Comparison of ENCODE assay signal across 18 mouse cellular contexts in the genomic region with DNA sequence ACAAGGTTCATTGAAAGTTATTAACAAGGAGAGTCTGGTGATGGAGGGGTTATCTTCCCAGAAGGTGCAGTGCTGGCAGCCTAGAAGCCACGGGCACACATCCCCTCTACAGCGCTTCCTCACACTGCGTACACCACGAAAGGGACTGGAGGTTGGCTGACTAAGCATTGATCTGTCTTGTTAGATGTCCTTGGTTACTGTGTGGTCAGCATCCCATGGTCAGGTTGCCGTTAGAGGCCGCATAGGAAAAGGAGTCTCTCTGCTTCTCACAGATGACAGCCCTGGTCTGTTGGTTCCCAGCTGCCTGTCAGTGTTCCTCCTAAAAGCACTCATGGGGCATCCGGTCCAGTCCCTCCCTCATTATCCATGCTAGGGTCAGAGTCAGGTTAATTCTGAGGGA. TPM values are rescaled to one million over a fixed set of nuclear protein-coding genes. Genes with fewer than 3 reads are reported as not detected.
"Had no signal": no experiment of that assay in that cellular context is flagged by ENCODE, and none has a peak within 500 bp of the region (broad histone marks: within the 10 kb centered on the region; RNA-seq: fewer than 3 reads in every experiment).

No protein-coding gene starts in this region.

- H3K4me1 ChIP-seq: limb, embryonic 13.5 days; neural tube, embryonic 15.5 days had no signal

- H3K9ac ChIP-seq: limb, embryonic 13.5 days; liver, embryonic 14.5 days; neural tube, embryonic 15.5 days had no signal

- H3K4me3 ChIP-seq: limb, embryonic 13.5 days; midbrain, embryonic 10.5 days; myocyte; neural tube, embryonic 15.5 days had no signal

- H3K9me3 ChIP-seq: midbrain, embryonic 10.5 days; neural tube, embryonic 15.5 days had no signal

- H3K36me3 ChIP-seq: neural tube, embryonic 15.5 days had no signal

- DNase-seq: kidney, adult 8-10 months; layer of hippocampus, adult 9-11 months; layer of hippocampus, postnatal 36 days; lung, adult 18-20 months; midbrain, embryonic 14.5 days; thymus, adult 2 months; thymus, postnatal 25 days had no signal

- H3K4me2 ChIP-seq: limb, embryonic 13.5 days; neural tube, embryonic 15.5 days had no signal

- H3K27me3 ChIP-seq: limb, embryonic 13.5 days; neural tube, embryonic 15.5 days had no signal

- ATAC-seq: intestine, embryonic 16.5 days had no signal

- H3K27ac ChIP-seq: limb, embryonic 13.5 days; liver, embryonic 14.5 days; midbrain, embryonic 10.5 days; neural tube, embryonic 15.5 days had no signal

RNA-seq across cellular contexts. Expression of a gene that starts 10.5 kb away (rescaled TPM):
- total RNA-seq: layer of hippocampus, adult 18-20 months; layer of hippocampus, postnatal 36 days; left cerebral cortex, adult 8-10 months; liver, adult 2 months had no signal
- polyA plus RNA-seq: midbrain, embryonic 14.5 days; myocyte; neural tube, embryonic 11.5 days; thymus, adult 2 months; urinary bladder, adult 2 months had no signal
